Mouse (Mus musculus): ENCODE measurements at regions not wholly inside any gene's neighbourhood (a gene's known extent, or its start where the extent isn't known, plus 50 kb on each side); places are given as distances from the start of the nearest gene placed in this dataset.

GRCm38 (mm10) chr8:103188720-103189498 is 403.5 kb upstream of the Cdh11 start:
- no peak overlapping the region for H3K9ac ChIP-seq (ENCODE audit: low read depth, poor library complexity, severe bottlenecking)
- H3K9me3 ChIP-seq (replicated peaks; ENCODE audit: control insufficient read depth, insufficient read depth, low read length, poor library complexity, severe bottlenecking) = no peaks in the 10 kb centered on the region; the same call in 1 of the 2 replicates
- no peaks in the 10 kb centered on the region for H3K36me3 ChIP-seq (ENCODE audit: control insufficient read depth, insufficient read depth, low read length, poor library complexity, severe bottlenecking)
- H3K27me3 ChIP-seq (ENCODE audit: control insufficient read depth, insufficient read depth, low read length, poor library complexity, severe bottlenecking) = no peaks in the 10 kb centered on the region
- no peak overlapping the region for H3K27ac ChIP-seq (ENCODE audit: insufficient read depth, low read length)
- no peak for TF ChIP-seq CTCF (IDR thresholded peaks at IDR 0.05; ENCODE audit: low read depth, low read length)
- H3K4me3 ChIP-seq (ENCODE audit: low read depth, low read length) = no peak overlapping the region
- H3K4me1 ChIP-seq (ENCODE audit: control insufficient read depth, insufficient read depth, low read length) = no peaks in the 10 kb centered on the region

GRCm38 (mm10) chr8:103198251-103198650 is 412.8 kb upstream of the Cdh11 start:
- no peak for TF ChIP-seq EP300 (IDR thresholded peaks at IDR 0.05; ENCODE audit: insufficient read depth, low read depth, low read length)
- TF ChIP-seq CTCF (IDR thresholded peaks at IDR 0.05; ENCODE audit: low read depth, low read length) = no peak
- TF ChIP-seq POLR2A (IDR thresholded peaks at IDR 0.05; ENCODE audit: insufficient read depth, low read length) = no peak
- Histone ChIP-seq H3K4me3 (ENCODE audit: low read depth, low read length) (no peak overlapping the region), H3K27me3 (ENCODE audit: control insufficient read depth, insufficient read depth, low read length, poor library complexity, severe bottlenecking) (no peaks in the 10 kb centered on the region), H3K4me1 (ENCODE audit: control insufficient read depth, insufficient read depth, low read length) (no peaks in the 10 kb centered on the region), H3K9ac (ENCODE audit: low read depth, poor library complexity, severe bottlenecking) (no peak overlapping the region), H3K36me3 (ENCODE audit: control insufficient read depth, insufficient read depth, low read length, poor library complexity, severe bottlenecking) (no peaks in the 10 kb centered on the region), H3K27ac (ENCODE audit: insufficient read depth, low read length) (no peak overlapping the region), H3K9me3 (replicated peaks; ENCODE audit: control insufficient read depth, insufficient read depth, low read length, poor library complexity, severe bottlenecking) (no peaks in the 10 kb centered on the region; the same call in 1 of the 2 replicates)

- Histone ChIP-seq H3K9ac (ENCODE audit: low read depth, poor library complexity, severe bottlenecking) (no peak overlapping the region), H3K27ac (ENCODE audit: insufficient read depth, low read length) (no peak overlapping the region), H3K27me3 (ENCODE audit: control insufficient read depth, insufficient read depth, low read length, poor library complexity, severe bottlenecking) (no peaks in the 10 kb centered on the region), H3K4me3 (ENCODE audit: low read depth, low read length) (no peak overlapping the region), H3K36me3 (ENCODE audit: control insufficient read depth, insufficient read depth, low read length, poor library complexity, severe bottlenecking) (no peaks in the 10 kb centered on the region), H3K9me3 (replicated peaks; ENCODE audit: control insufficient read depth, insufficient read depth, low read length, poor library complexity, severe bottlenecking) (no peaks in the 10 kb centered on the region; the same call in 1 of the 2 replicates), H3K4me1 (ENCODE audit: control insufficient read depth, insufficient read depth, low read length) (no peaks in the 10 kb centered on the region)
- TF ChIP-seq POLR2A (IDR thresholded peaks at IDR 0.05; ENCODE audit: insufficient read depth, low read length) (no peak), EP300 (IDR thresholded peaks at IDR 0.05; ENCODE audit: insufficient read depth, low read depth, low read length) (no peak), CTCF (IDR thresholded peaks at IDR 0.05; ENCODE audit: low read depth, low read length) (no peak)
These were observed 414.5 kb upstream of the Cdh11 start for GRCm38 (mm10) chr8:103199696-103200615.

GRCm38 (mm10) chr8:103203710-103204109 is 418.3 kb upstream of the Cdh11 start:
- no peak for TF ChIP-seq EP300 (IDR thresholded peaks at IDR 0.05; ENCODE audit: insufficient read depth, low read depth, low read length)
- no peak for TF ChIP-seq CTCF (IDR thresholded peaks at IDR 0.05; ENCODE audit: low read depth, low read length)
- TF ChIP-seq POLR2A (IDR thresholded peaks at IDR 0.05; ENCODE audit: insufficient read depth, low read length) = no peak
- Histone ChIP-seq H3K9me3 (replicated peaks; ENCODE audit: control insufficient read depth, insufficient read depth, low read length, poor library complexity, severe bottlenecking) (no peaks in the 10 kb centered on the region; the same call in 1 of the 2 replicates), H3K27me3 (ENCODE audit: control insufficient read depth, insufficient read depth, low read length, poor library complexity, severe bottlenecking) (no peaks in the 10 kb centered on the region), H3K4me1 (ENCODE audit: control insufficient read depth, insufficient read depth, low read length) (no peaks in the 10 kb centered on the region), H3K36me3 (ENCODE audit: control insufficient read depth, insufficient read depth, low read length, poor library complexity, severe bottlenecking) (no peaks in the 10 kb centered on the region), H3K27ac (ENCODE audit: insufficient read depth, low read length) (no peak overlapping the region), H3K4me3 (ENCODE audit: low read depth, low read length) (no peak overlapping the region), H3K9ac (ENCODE audit: low read depth, poor library complexity, severe bottlenecking) (no peak overlapping the region)

- H3K27ac ChIP-seq (ENCODE audit: insufficient read depth, low read length) = no peak overlapping the region
- no peak overlapping the region for H3K9ac ChIP-seq (ENCODE audit: low read depth, poor library complexity, severe bottlenecking)
- H3K9me3 ChIP-seq (replicated peaks; ENCODE audit: control insufficient read depth, insufficient read depth, low read length, poor library complexity, severe bottlenecking) = no peaks in the 10 kb centered on the region
- no peaks in the 10 kb centered on the region for H3K4me1 ChIP-seq (ENCODE audit: control insufficient read depth, insufficient read depth, low read length)
- H3K27me3 ChIP-seq (ENCODE audit: control insufficient read depth, insufficient read depth, low read length, poor library complexity, severe bottlenecking) = no peaks in the 10 kb centered on the region; the same call in 1 of the 2 replicates
- no peaks in the 10 kb centered on the region for H3K36me3 ChIP-seq (ENCODE audit: control insufficient read depth, insufficient read depth, low read length, poor library complexity, severe bottlenecking)
- TF ChIP-seq POLR2A (IDR thresholded peaks at IDR 0.05; ENCODE audit: insufficient read depth, low read length) (no peak), CTCF (IDR thresholded peaks at IDR 0.05; ENCODE audit: low read depth, low read length) (no peak), EP300 (IDR thresholded peaks at IDR 0.05; ENCODE audit: insufficient read depth, low read depth, low read length) (no peak)
- no peak overlapping the region for H3K4me3 ChIP-seq (ENCODE audit: low read depth, low read length)
These were observed 429.2 kb upstream of the Cdh11 start for GRCm38 (mm10) chr8:103214606-103215005.
